Mouse (Mus musculus): ENCODE data around the gene Lrrc36. TPM values are rescaled to one million over a fixed set of nuclear protein-coding genes. Genes with fewer than 3 reads are reported as not detected.

Gene Lrrc36
- total RNA-seq, 1 experiment: 0.13 TPM

- DNase-seq (ENCODE audit: low read depth, low spot score): no peak
- TF ChIP-seq HCFC1 (IDR thresholded peaks at IDR 0.05; ENCODE audit: borderline replicate concordance, insufficient read depth, low read length) (no peak), CHD2 (IDR thresholded peaks at IDR 0.05; ENCODE audit: low read depth, low read length) (no peak)
- in situ Hi-C loops (cut with MboI; ENCODE audit: low sequenced_read_pairs in 2 of 2, unreplicated experiment in 2 of 2): no loop called here
Measured at GRCm38 (mm10) chr8:105387151-105387550, 26.2 kb upstream of the Lrrc36 start.

GRCm38 (mm10) chr8:105389096-105389495, 24.3 kb upstream of the Lrrc36 start:
- Histone ChIP-seq H3K27ac (ENCODE audit: insufficient read depth, low read depth, low read length, poor library complexity, severe bottlenecking) (no peak overlapping the region), H3K9me3 (ENCODE audit: control insufficient read depth, insufficient read depth, low read depth, low read length) (no peaks in the 10 kb centered on the region), H3K4me3 (ENCODE audit: insufficient read depth in 1 of 2, low read depth in 1 of 2, low read length in 2 of 2, poor library complexity in 1 of 2, severe bottlenecking in 1 of 2) (no peak overlapping the region), H3K36me3 (ENCODE audit: control insufficient read depth, insufficient read depth, low read length, poor library complexity, severe bottlenecking) (no peaks in the 10 kb centered on the region; the same call in 1 of the 2 replicates), H3K9ac (ENCODE audit: insufficient read depth, low read depth, low read length, poor library complexity, severe bottlenecking) (no peak overlapping the region), H3K4me1 (ENCODE audit: control insufficient read depth in 2 of 2, insufficient read depth in 2 of 2, low read length in 2 of 2, poor library complexity in 1 of 2) (0 out of 4 replicates have a peak, but pooled peaks cover under 1 to 3% of the 10 kb centered on the region in 2 experiments)
- DNase-seq (ENCODE audit: low read depth, low spot score): no peak
- in situ Hi-C loops (cut with MboI; ENCODE audit: low sequenced_read_pairs in 2 of 2, unreplicated experiment in 2 of 2): no loop called here
- no peak for TF ChIP-seq CHD2 (IDR thresholded peaks at IDR 0.05; ENCODE audit: low read depth, low read length)
- no peak for TF ChIP-seq ZC3H11A (IDR thresholded peaks at IDR 0.05; ENCODE audit: borderline replicate concordance, low read depth, low read length)
- no peak for TF ChIP-seq HCFC1 (IDR thresholded peaks at IDR 0.05; ENCODE audit: borderline replicate concordance, insufficient read depth, low read length)
- TF ChIP-seq ZNF384 (IDR thresholded peaks at IDR 0.05; ENCODE audit: low read depth, low read length): no peak
- no peak for TF ChIP-seq MAFK (IDR thresholded peaks at IDR 0.05; ENCODE audit: insufficient read depth, low read depth, low read length)

More at GRCm38 (mm10) chr8:105387151-105387550, 26.2 kb upstream of the Lrrc36 start:
- Histone ChIP-seq H3K9ac (ENCODE audit: insufficient read depth, low read depth, low read length, poor library complexity, severe bottlenecking) (no peak overlapping the region), H3K27ac (ENCODE audit: insufficient read depth, low read depth, low read length, poor library complexity, severe bottlenecking) (no peak overlapping the region), H3K4me3 (ENCODE audit: insufficient read depth in 1 of 2, low read depth in 1 of 2, low read length in 2 of 2, poor library complexity in 1 of 2, severe bottlenecking in 1 of 2) (no peak overlapping the region), H3K9me3 (ENCODE audit: control insufficient read depth, insufficient read depth, low read depth, low read length) (no peaks in the 10 kb centered on the region), H3K4me1 (ENCODE audit: control insufficient read depth in 2 of 2, insufficient read depth in 2 of 2, low read length in 2 of 2, poor library complexity in 1 of 2) (no peaks in the 10 kb centered on the region), H3K36me3 (ENCODE audit: control insufficient read depth, insufficient read depth, low read length, poor library complexity, severe bottlenecking) (no peaks in the 10 kb centered on the region; the same call in 1 of the 2 replicates)

GRCm38 (mm10) chr8:105393089-105393787, 20.1 kb upstream of the Lrrc36 start:
- no peaks in the 10 kb centered on the region; the same call in 1 of the 2 replicates for H3K36me3 ChIP-seq (ENCODE audit: control insufficient read depth, insufficient read depth, low read length, poor library complexity, severe bottlenecking)
- TF ChIP-seq MAFK (IDR thresholded peaks at IDR 0.05; ENCODE audit: insufficient read depth, low read depth, low read length): no peak
- TF ChIP-seq CHD2 (IDR thresholded peaks at IDR 0.05; ENCODE audit: low read depth, low read length): no peak
- no peak for TF ChIP-seq ZNF384 (IDR thresholded peaks at IDR 0.05; ENCODE audit: low read depth, low read length)
- TF ChIP-seq ZC3H11A (IDR thresholded peaks at IDR 0.05; ENCODE audit: borderline replicate concordance, low read depth, low read length): no peak
- no peak for TF ChIP-seq HCFC1 (IDR thresholded peaks at IDR 0.05; ENCODE audit: borderline replicate concordance, insufficient read depth, low read length)
- H3K4me3 ChIP-seq (ENCODE audit: insufficient read depth in 1 of 2, low read depth in 1 of 2, low read length in 2 of 2, poor library complexity in 1 of 2, severe bottlenecking in 1 of 2): no peak overlapping the region
- peaks cover 3 to 12% of the 10 kb centered on the region in 2 experiments; a peak in 3 of 4 replicates for H3K4me1 ChIP-seq (ENCODE audit: control insufficient read depth in 2 of 2, insufficient read depth in 2 of 2, low read length in 2 of 2, poor library complexity in 1 of 2)
- no peaks in the 10 kb centered on the region for H3K9me3 ChIP-seq (ENCODE audit: control insufficient read depth, insufficient read depth, low read depth, low read length)
- no peak overlapping the region for H3K9ac ChIP-seq (ENCODE audit: insufficient read depth, low read depth, low read length, poor library complexity, severe bottlenecking)
- H3K27ac ChIP-seq (ENCODE audit: insufficient read depth, low read depth, low read length, poor library complexity, severe bottlenecking): no peak overlapping the region
- in situ Hi-C loops (cut with MboI; ENCODE audit: low sequenced_read_pairs in 2 of 2, unreplicated experiment in 2 of 2): no loop called here
- DNase-seq (ENCODE audit: low read depth, low spot score): no peak

GRCm38 (mm10) chr8:105393915-105394314, 19.5 kb upstream of the Lrrc36 start:
- no peak for TF ChIP-seq MAFK (IDR thresholded peaks at IDR 0.05; ENCODE audit: insufficient read depth, low read depth, low read length)
- no peak for TF ChIP-seq ZNF384 (IDR thresholded peaks at IDR 0.05; ENCODE audit: low read depth, low read length)
- TF ChIP-seq HCFC1 (IDR thresholded peaks at IDR 0.05; ENCODE audit: borderline replicate concordance, insufficient read depth, low read length): no peak
- TF ChIP-seq CHD2 (IDR thresholded peaks at IDR 0.05; ENCODE audit: low read depth, low read length): no peak
- no peak for TF ChIP-seq ZC3H11A (IDR thresholded peaks at IDR 0.05; ENCODE audit: borderline replicate concordance, low read depth, low read length)
- no peak for DNase-seq (ENCODE audit: low read depth, low spot score)
- Histone ChIP-seq H3K36me3 (ENCODE audit: control insufficient read depth, insufficient read depth, low read length, poor library complexity, severe bottlenecking) (no peaks in the 10 kb centered on the region; the same call in 1 of the 2 replicates), H3K27ac (ENCODE audit: insufficient read depth, low read depth, low read length, poor library complexity, severe bottlenecking) (no peak overlapping the region), H3K9ac (ENCODE audit: insufficient read depth, low read depth, low read length, poor library complexity, severe bottlenecking) (no peak overlapping the region), H3K4me3 (ENCODE audit: insufficient read depth in 1 of 2, low read depth in 1 of 2, low read length in 2 of 2, poor library complexity in 1 of 2, severe bottlenecking in 1 of 2) (no peak overlapping the region), H3K9me3 (ENCODE audit: control insufficient read depth, insufficient read depth, low read depth, low read length) (no peaks in the 10 kb centered on the region), H3K4me1 (ENCODE audit: control insufficient read depth in 2 of 2, insufficient read depth in 2 of 2, low read length in 2 of 2, poor library complexity in 1 of 2) (peaks cover 3 to 12% of the 10 kb centered on the region in 2 experiments; a peak in 3 of 4 replicates)
- in situ Hi-C loops (cut with MboI; ENCODE audit: low sequenced_read_pairs in 2 of 2, unreplicated experiment in 2 of 2): no loop called here

Data from ES-E14 (cell line).